Mouse (Mus musculus) cerebellum, postnatal 14 days (tissue): ENCODE measurements around the gene Ywhab.

ENCODE experiments used
- DNase-seq, 2 experiments: peaks; one replicate each; pipeline ENCODE4 v3.0.0; 2021; ENCODE audit warnings: mixed read lengths in 2 of 2

Ywhab gene

GRCm38 (mm10) chr2:164010496-164010895, 15.7 kb downstream of the Ywhab start:
- DNase-seq, result no peak

- DNase-seq, result no peak
Measured at GRCm38 (mm10) chr2:164010944-164011343, 16.2 kb downstream of the Ywhab start.

- no peak for DNase-seq
Measured at GRCm38 (mm10) chr2:164015304-164015703, 20.5 kb downstream of the Ywhab start.

- DNase-seq, result no peak
Measured at GRCm38 (mm10) chr2:164018910-164019309, 24.1 kb downstream of the Ywhab start.

- DNase-seq, result no peak
Measured at GRCm38 (mm10) chr2:164019943-164020342, 25.2 kb downstream of the Ywhab start.

GRCm38 (mm10) chr2:164022104-164022503, 27.3 kb downstream of the Ywhab start:
- no peak for DNase-seq

- no peak for DNase-seq
Measured at GRCm38 (mm10) chr2:164025150-164025549, 30.4 kb downstream of the Ywhab start, which contains the start of gene Pabpc1l. Gene Pabpc1l (plus strand): TSS chr2:164025450.

- no peak for DNase-seq
Measured at GRCm38 (mm10) chr2:164031147-164031546, 36.4 kb downstream of the Ywhab start.

- no peak for DNase-seq
Measured at GRCm38 (mm10) chr2:164032973-164033372, 38.2 kb downstream of the Ywhab start.

- DNase-seq, result peak; percentile 26 to 41
Measured at GRCm38 (mm10) chr2:164036520-164037019, 41.8 kb downstream of the Ywhab start.

GRCm38 (mm10) chr2:164038407-164039028, 43.8 kb downstream of the Ywhab start:
- DNase-seq, result no peak

GRCm38 (mm10) chr2:164040949-164041348, 46.2 kb downstream of the Ywhab start:
- DNase-seq, result no peak

GRCm38 (mm10) chr2:164041523-164041922, 46.8 kb downstream of the Ywhab start:
- DNase-seq, result no peak

GRCm38 (mm10) chr2:164047197-164047690, 52.5 kb downstream of the Ywhab start:
- peak; percentile 63 to 67 for DNase-seq

- DNase-seq, result peak; percentile 80 to 82
Measured at GRCm38 (mm10) chr2:164053767-164054166, 59.0 kb downstream of the Ywhab start.

- no peak for DNase-seq
Measured at GRCm38 (mm10) chr2:164054671-164055070, 59.9 kb downstream of the Ywhab start.

- DNase-seq, result no peak
Measured at GRCm38 (mm10) chr2:164059634-164060235, 65.0 kb downstream of the Ywhab start.
